Mouse (Mus musculus): ENCODE results near the gene Cd300lb.

GRCm38 (mm10) chr11:114934144-114934543 lies at the start of gene Cd300lb:
- no peak for TF ChIP-seq CTCF (IDR thresholded peaks at IDR 0.05; ENCODE audit: low read depth, low read length)
- TF ChIP-seq EP300 (IDR thresholded peaks at IDR 0.05; ENCODE audit: insufficient read depth, low read depth, low read length): no peak
- no peak for TF ChIP-seq POLR2A (IDR thresholded peaks at IDR 0.05; ENCODE audit: insufficient read depth, low read length)
